ENCODE assay signal across 9 mouse cellular contexts in the genomic region with DNA sequence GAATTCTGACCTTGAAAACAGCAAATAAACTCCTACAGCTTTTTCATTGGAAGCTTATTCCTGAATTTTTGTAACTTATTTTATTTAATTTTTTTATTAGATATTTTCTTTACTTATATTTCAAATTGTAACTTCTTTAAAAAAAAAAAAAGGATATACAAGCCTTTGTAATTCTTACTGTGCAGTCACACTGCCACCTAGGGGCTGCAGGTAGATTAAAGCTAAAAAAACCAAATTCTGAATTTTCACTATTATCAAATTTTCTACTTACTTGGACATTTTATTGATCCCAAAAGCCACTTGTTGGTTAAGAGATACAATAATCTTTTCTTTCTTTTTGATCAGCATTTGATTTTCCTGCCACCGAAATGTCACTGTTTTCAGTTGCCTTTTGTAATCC. TPM values are rescaled to one million over a fixed set of nuclear protein-coding genes. Genes with fewer than 3 reads are reported as not detected.
DNase-seq lines count a peak whose midpoint lies in the region; ATAC-seq and TF ChIP-seq lines count a peak whose summit lies in the region.
"Had no signal": no experiment of that assay in that cellular context is flagged by ENCODE, and none has a peak within 500 bp of the region (broad histone marks: within the 10 kb centered on the region; RNA-seq: fewer than 3 reads in every experiment).

No protein-coding gene starts in this region.

- no peak overlapping the region for H3K27ac ChIP-seq in intestine, postnatal 0 days (ENCODE audit: low read depth, low read length)
- H3K27ac ChIP-seq in intestine, embryonic 16.5 days (ENCODE audit: low read length): no peak overlapping the region
- H3K27ac ChIP-seq in liver, embryonic 14.5 days: no peak overlapping the region
- H3K27ac ChIP-seq: embryonic facial prominence, embryonic 12.5 days; neural tube, embryonic 12.5 days had no signal

- H3K4me1 ChIP-seq in intestine, postnatal 0 days (replicated peaks; ENCODE audit: control insufficient read depth, insufficient read depth, low read length): no peaks in the 10 kb centered on the region
- no peaks in the 10 kb centered on the region for H3K4me1 ChIP-seq in intestine, embryonic 16.5 days (ENCODE audit: control insufficient read depth, insufficient read depth, low read length)
- no peaks in the 10 kb centered on the region for H3K4me1 ChIP-seq in liver, embryonic 14.5 days (replicated peaks; ENCODE audit: control insufficient read depth in 2 of 2, insufficient read depth in 2 of 2, low read length in 1 of 2)
- H3K4me1 ChIP-seq: embryonic facial prominence, embryonic 12.5 days; neural tube, embryonic 12.5 days had no signal

- H3K4me2 ChIP-seq in intestine, postnatal 0 days (replicated peaks; ENCODE audit: low read depth): no peak overlapping the region
- no peak overlapping the region for H3K4me2 ChIP-seq in intestine, embryonic 16.5 days (ENCODE audit: low read depth, low read length)
- H3K4me2 ChIP-seq in liver, embryonic 14.5 days (ENCODE audit: low read depth): no peak overlapping the region
- H3K4me2 ChIP-seq: embryonic facial prominence, embryonic 12.5 days; neural tube, embryonic 12.5 days had no signal

- no peak overlapping the region for H3K9ac ChIP-seq in intestine, postnatal 0 days (ENCODE audit: low read depth, low read length)
- H3K9ac ChIP-seq in intestine, embryonic 16.5 days (ENCODE audit: low read depth, low read length): no peak overlapping the region
- H3K9ac ChIP-seq in liver, embryonic 14.5 days (replicated peaks): no peak overlapping the region
- H3K9ac ChIP-seq: embryonic facial prominence, embryonic 12.5 days; neural tube, embryonic 12.5 days had no signal

- DNase-seq in A20 (ENCODE audit: low read depth, low spot score): peak; percentile 39
- no peak for DNase-seq in liver, embryonic 14.5 days (ENCODE audit: low read depth in 3 of 3, low spot score in 3 of 3)
- no peak for DNase-seq in layer of hippocampus, postnatal 14 days (ENCODE audit: low spot score in 2 of 2)
- DNase-seq in spleen, adult 12 weeks (ENCODE audit: low spot score): no peak

- TF ChIP-seq EP300 in liver, embryonic 14.5 days (IDR thresholded peaks at IDR 0.05; ENCODE audit: low read depth): no peak

- 81% methylated on average over 1 of the region's 1 CpGs for WGBS in intestine, postnatal 0 days
- WGBS in intestine, embryonic 16.5 days: 69% methylated on average over 1 of the region's 1 CpGs
- WGBS in liver, embryonic 14.5 days (ENCODE audit: insufficient replicate concordance): 62% methylated on average over 1 of the region's 1 CpGs

- no peaks in the 10 kb centered on the region for H3K27me3 ChIP-seq in intestine, postnatal 0 days (replicated peaks; ENCODE audit: control insufficient read depth, insufficient read depth, low read length)
- H3K27me3 ChIP-seq in intestine, embryonic 16.5 days (replicated peaks; ENCODE audit: control insufficient read depth, insufficient read depth, low read length): no peaks in the 10 kb centered on the region
- H3K27me3 ChIP-seq in liver, embryonic 14.5 days (ENCODE audit: control insufficient read depth, insufficient read depth, low read length): no peaks in the 10 kb centered on the region
- H3K27me3 ChIP-seq: embryonic facial prominence, embryonic 12.5 days; neural tube, embryonic 12.5 days had no signal

- no peaks in the 10 kb centered on the region for H3K9me3 ChIP-seq in intestine, postnatal 0 days (ENCODE audit: control insufficient read depth)
- no peaks in the 10 kb centered on the region for H3K9me3 ChIP-seq in intestine, embryonic 16.5 days (ENCODE audit: control insufficient read depth, low read length)
- H3K9me3 ChIP-seq in liver, embryonic 14.5 days (ENCODE audit: control insufficient read depth, low read length): no peaks in the 10 kb centered on the region
- H3K9me3 ChIP-seq: embryonic facial prominence, embryonic 12.5 days; neural tube, embryonic 12.5 days had no signal

- H3K4me3 ChIP-seq in intestine, postnatal 0 days (ENCODE audit: low read depth, low read length): no peak overlapping the region
- H3K4me3 ChIP-seq in intestine, embryonic 16.5 days (ENCODE audit: low read length): no peak overlapping the region
- no peak overlapping the region for H3K4me3 ChIP-seq in liver, embryonic 14.5 days (ENCODE audit: insufficient read depth in 1 of 2, low read depth in 2 of 2, low read length in 2 of 2)
- H3K4me3 ChIP-seq: embryonic facial prominence, embryonic 12.5 days; neural tube, embryonic 12.5 days had no signal

- no peak for ATAC-seq in intestine, postnatal 0 days
- no peak for ATAC-seq in intestine, embryonic 16.5 days
- ATAC-seq in CD4-positive, CD25-positive, alpha-beta regulatory T cell, adult 4 months: peak; percentile 58
- no peak for ATAC-seq in liver, embryonic 14.5 days (ENCODE audit: insufficient read depth)

- peak; percentile 64 for TF ChIP-seq CTCF in intestine, postnatal 0 days (IDR thresholded peaks at IDR 0.05; ENCODE audit: low read depth)
- TF ChIP-seq CTCF in liver, embryonic 14.5 days (IDR thresholded peaks at IDR 0.05; ENCODE audit: low read depth): peak; percentile 34; the same call in 1 of the 2 replicates

- H3K36me3 ChIP-seq in intestine, postnatal 0 days (ENCODE audit: control insufficient read depth, insufficient read depth): no peaks in the 10 kb centered on the region
- H3K36me3 ChIP-seq in intestine, embryonic 16.5 days (ENCODE audit: control insufficient read depth, insufficient read depth, low read length): no peaks in the 10 kb centered on the region; the same call in 1 of the 2 replicates
- no peaks in the 10 kb centered on the region; the same call in 1 of the 2 replicates for H3K36me3 ChIP-seq in liver, embryonic 14.5 days (replicated peaks; ENCODE audit: control insufficient read depth, insufficient read depth, low read depth)

RNA-seq across cellular contexts. Expression of gene Dzip3, which starts 52.2 kb away (rescaled TPM):
- 4.2 and 4.8 TPM in 2 replicates for polyA plus RNA-seq in intestine, postnatal 0 days (2015; fragmentation: Nextera tagmentation; extraction: Ambion mirVana)
- polyA plus RNA-seq in intestine, embryonic 16.5 days (2015; fragmentation: Nextera tagmentation; extraction: Ambion mirVana): 13.2 TPM in 2 replicates
- 1 to 10 TPM; 5.4 to 5.6 TPM for polyA plus RNA-seq in CD4-positive, CD25-positive, alpha-beta regulatory T cell, adult 4 months (2017; shearing (Covaris generic))
- polyA plus RNA-seq in liver, embryonic 14.5 days (2012; rRNA removed): 5.3 and 5.8 TPM in 2 replicates
- polyA plus RNA-seq in liver, embryonic 14.5 days (2014; fragmentation: Nextera tagmentation; extraction: Ambion mirVana): 5.8 and 7.9 TPM in 2 replicates
- 10 to 100 TPM; 74.4 to 83.9 TPM for total RNA-seq in layer of hippocampus, postnatal 14 days (2021)

RNA-seq across cellular contexts. Expression of gene Cip2a, which starts 52.2 kb away (rescaled TPM):
- polyA plus RNA-seq in intestine, postnatal 0 days (2015; fragmentation: Nextera tagmentation; extraction: Ambion mirVana): 6.2 and 6.6 TPM in 2 replicates
- 18.1 and 18.3 TPM in 2 replicates for polyA plus RNA-seq in intestine, embryonic 16.5 days (2015; fragmentation: Nextera tagmentation; extraction: Ambion mirVana)
- polyA plus RNA-seq in CD4-positive, CD25-positive, alpha-beta regulatory T cell, adult 4 months (2017; shearing (Covaris generic)): 1 to 10 TPM; 4.5 to 5.5 TPM
- polyA plus RNA-seq in liver, embryonic 14.5 days (2012; rRNA removed): 13.5 and 20.8 TPM in 2 replicates
- 21.4 and 24.4 TPM in 2 replicates for polyA plus RNA-seq in liver, embryonic 14.5 days (2014; fragmentation: Nextera tagmentation; extraction: Ambion mirVana)
- total RNA-seq in layer of hippocampus, postnatal 14 days (2021): 1 to 10 TPM; 3.7 TPM
